Mouse (Mus musculus): ENCODE measurements around the gene Csnk1g1. TPM values are rescaled to one million over a fixed set of nuclear protein-coding genes. Genes with fewer than 3 reads are reported as not detected.

Gene Csnk1g1
- total RNA-seq, 1 experiment from 2014 or later: 51.1 TPM

GRCm38 (mm10) chr9:66059583-66060307 is 151.0 kb downstream of the Csnk1g1 start, which contains the start of gene Ppib:
Gene Ppib, plus strand, starts transcription at chr9:66060222.
- peak; percentile 96 to 99 for ATAC-seq (replicated peaks in 1 of 2; ENCODE audit: insufficient read depth in 1 of 2, low FRiP score in 2 of 2, low TSS enrichment in 1 of 2, low read depth in 1 of 2, poor library complexity in 2 of 2, severe bottlenecking in 2 of 2)

- no peak for ATAC-seq (replicated peaks in 1 of 2; ENCODE audit: insufficient read depth in 1 of 2, low FRiP score in 2 of 2, low TSS enrichment in 1 of 2, low read depth in 1 of 2, poor library complexity in 2 of 2, severe bottlenecking in 2 of 2)
Measured at GRCm38 (mm10) chr9:66060308-66060647, 151.6 kb downstream of the Csnk1g1 start.

GRCm38 (mm10) chr9:66060986-66061385 is 152.3 kb downstream of the Csnk1g1 start:
- no peak for ATAC-seq (replicated peaks in 1 of 2; ENCODE audit: insufficient read depth in 1 of 2, low FRiP score in 2 of 2, low TSS enrichment in 1 of 2, low read depth in 1 of 2, poor library complexity in 2 of 2, severe bottlenecking in 2 of 2)

- ATAC-seq (replicated peaks in 1 of 2; ENCODE audit: insufficient read depth in 1 of 2, low FRiP score in 2 of 2, low TSS enrichment in 1 of 2, low read depth in 1 of 2, poor library complexity in 2 of 2, severe bottlenecking in 2 of 2): no peak
Measured at GRCm38 (mm10) chr9:66061656-66062055, 152.9 kb downstream of the Csnk1g1 start.

GRCm38 (mm10) chr9:66063446-66063845 is 154.7 kb downstream of the Csnk1g1 start:
- ATAC-seq (replicated peaks in 1 of 2; ENCODE audit: insufficient read depth in 1 of 2, low FRiP score in 2 of 2, low TSS enrichment in 1 of 2, low read depth in 1 of 2, poor library complexity in 2 of 2, severe bottlenecking in 2 of 2): no peak

GRCm38 (mm10) chr9:66064316-66064715 is 155.6 kb downstream of the Csnk1g1 start:
- no peak for ATAC-seq (replicated peaks in 1 of 2; ENCODE audit: insufficient read depth in 1 of 2, low FRiP score in 2 of 2, low TSS enrichment in 1 of 2, low read depth in 1 of 2, poor library complexity in 2 of 2, severe bottlenecking in 2 of 2)

GRCm38 (mm10) chr9:66066791-66067190 is 158.1 kb downstream of the Csnk1g1 start:
- no peak for ATAC-seq (replicated peaks in 1 of 2; ENCODE audit: insufficient read depth in 1 of 2, low FRiP score in 2 of 2, low TSS enrichment in 1 of 2, low read depth in 1 of 2, poor library complexity in 2 of 2, severe bottlenecking in 2 of 2)

- ATAC-seq (replicated peaks in 1 of 2; ENCODE audit: insufficient read depth in 1 of 2, low FRiP score in 2 of 2, low TSS enrichment in 1 of 2, low read depth in 1 of 2, poor library complexity in 2 of 2, severe bottlenecking in 2 of 2): no peak
Measured at GRCm38 (mm10) chr9:66067542-66067941, 158.8 kb downstream of the Csnk1g1 start.

GRCm38 (mm10) chr9:66068056-66068455 is 159.3 kb downstream of the Csnk1g1 start:
- ATAC-seq (replicated peaks in 1 of 2; ENCODE audit: insufficient read depth in 1 of 2, low FRiP score in 2 of 2, low TSS enrichment in 1 of 2, low read depth in 1 of 2, poor library complexity in 2 of 2, severe bottlenecking in 2 of 2): no peak

- ATAC-seq (replicated peaks in 1 of 2; ENCODE audit: insufficient read depth in 1 of 2, low FRiP score in 2 of 2, low TSS enrichment in 1 of 2, low read depth in 1 of 2, poor library complexity in 2 of 2, severe bottlenecking in 2 of 2): no peak; a peak in 1 of 4 replicates
Measured at GRCm38 (mm10) chr9:66068971-66069391, 160.3 kb downstream of the Csnk1g1 start.

GRCm38 (mm10) chr9:66069583-66069982 is 160.9 kb downstream of the Csnk1g1 start, which contains the start of gene Snx22:
Gene Snx22, minus strand, starts transcription at chr9:66069719.
- peak; percentile 94 to 97 for ATAC-seq (replicated peaks in 1 of 2; ENCODE audit: insufficient read depth in 1 of 2, low FRiP score in 2 of 2, low TSS enrichment in 1 of 2, low read depth in 1 of 2, poor library complexity in 2 of 2, severe bottlenecking in 2 of 2)

GRCm38 (mm10) chr9:66070151-66070550 is 161.4 kb downstream of the Csnk1g1 start:
- no peak for ATAC-seq (replicated peaks in 1 of 2; ENCODE audit: insufficient read depth in 1 of 2, low FRiP score in 2 of 2, low TSS enrichment in 1 of 2, low read depth in 1 of 2, poor library complexity in 2 of 2, severe bottlenecking in 2 of 2)

GRCm38 (mm10) chr9:66072754-66073153 is 164.0 kb downstream of the Csnk1g1 start:
- no peak for ATAC-seq (replicated peaks in 1 of 2; ENCODE audit: insufficient read depth in 1 of 2, low FRiP score in 2 of 2, low TSS enrichment in 1 of 2, low read depth in 1 of 2, poor library complexity in 2 of 2, severe bottlenecking in 2 of 2)

- no peak for ATAC-seq (replicated peaks in 1 of 2; ENCODE audit: insufficient read depth in 1 of 2, low FRiP score in 2 of 2, low TSS enrichment in 1 of 2, low read depth in 1 of 2, poor library complexity in 2 of 2, severe bottlenecking in 2 of 2)
Measured at GRCm38 (mm10) chr9:66078072-66078471, 169.3 kb downstream of the Csnk1g1 start.

- ATAC-seq (replicated peaks in 1 of 2; ENCODE audit: insufficient read depth in 1 of 2, low FRiP score in 2 of 2, low TSS enrichment in 1 of 2, low read depth in 1 of 2, poor library complexity in 2 of 2, severe bottlenecking in 2 of 2): no peak
Measured at GRCm38 (mm10) chr9:66078493-66078892, 169.8 kb downstream of the Csnk1g1 start.

GRCm38 (mm10) chr9:66080804-66081459 is 172.2 kb downstream of the Csnk1g1 start:
- no peak for ATAC-seq (replicated peaks in 1 of 2; ENCODE audit: insufficient read depth in 1 of 2, low FRiP score in 2 of 2, low TSS enrichment in 1 of 2, low read depth in 1 of 2, poor library complexity in 2 of 2, severe bottlenecking in 2 of 2)

GRCm38 (mm10) chr9:66081999-66082398 is 173.3 kb downstream of the Csnk1g1 start:
- no peak for ATAC-seq (replicated peaks in 1 of 2; ENCODE audit: insufficient read depth in 1 of 2, low FRiP score in 2 of 2, low TSS enrichment in 1 of 2, low read depth in 1 of 2, poor library complexity in 2 of 2, severe bottlenecking in 2 of 2)

- ATAC-seq (replicated peaks in 1 of 2; ENCODE audit: insufficient read depth in 1 of 2, low FRiP score in 2 of 2, low TSS enrichment in 1 of 2, low read depth in 1 of 2, poor library complexity in 2 of 2, severe bottlenecking in 2 of 2): no peak
Measured at GRCm38 (mm10) chr9:66084171-66084570, 175.4 kb downstream of the Csnk1g1 start.

- no peak for ATAC-seq (replicated peaks in 1 of 2; ENCODE audit: insufficient read depth in 1 of 2, low FRiP score in 2 of 2, low TSS enrichment in 1 of 2, low read depth in 1 of 2, poor library complexity in 2 of 2, severe bottlenecking in 2 of 2)
Measured at GRCm38 (mm10) chr9:66087062-66087461, 178.3 kb downstream of the Csnk1g1 start.

Data from hematopoietic stem cell, adult 5-6 weeks (primary cell).